Mouse (Mus musculus): ENCODE results near the gene Mknk2.

GRCm38 (mm10) chr10:80628925-80629324 lies 49.0 kb downstream of the Mknk2 start:
- TF ChIP-seq CTCF (conservative IDR thresholded peaks at IDR 0.05; ENCODE audit: low read length) (no peak), NANOG (IDR thresholded peaks at IDR 0.05; ENCODE audit: borderline replicate concordance, low read length) (no peak)
